Mouse (Mus musculus): ENCODE measurements at regions not wholly inside any gene's neighbourhood (a gene's known extent, or its start where the extent isn't known, plus 50 kb on each side); places are given as distances from the start of the nearest gene placed in this dataset.

DNA sequence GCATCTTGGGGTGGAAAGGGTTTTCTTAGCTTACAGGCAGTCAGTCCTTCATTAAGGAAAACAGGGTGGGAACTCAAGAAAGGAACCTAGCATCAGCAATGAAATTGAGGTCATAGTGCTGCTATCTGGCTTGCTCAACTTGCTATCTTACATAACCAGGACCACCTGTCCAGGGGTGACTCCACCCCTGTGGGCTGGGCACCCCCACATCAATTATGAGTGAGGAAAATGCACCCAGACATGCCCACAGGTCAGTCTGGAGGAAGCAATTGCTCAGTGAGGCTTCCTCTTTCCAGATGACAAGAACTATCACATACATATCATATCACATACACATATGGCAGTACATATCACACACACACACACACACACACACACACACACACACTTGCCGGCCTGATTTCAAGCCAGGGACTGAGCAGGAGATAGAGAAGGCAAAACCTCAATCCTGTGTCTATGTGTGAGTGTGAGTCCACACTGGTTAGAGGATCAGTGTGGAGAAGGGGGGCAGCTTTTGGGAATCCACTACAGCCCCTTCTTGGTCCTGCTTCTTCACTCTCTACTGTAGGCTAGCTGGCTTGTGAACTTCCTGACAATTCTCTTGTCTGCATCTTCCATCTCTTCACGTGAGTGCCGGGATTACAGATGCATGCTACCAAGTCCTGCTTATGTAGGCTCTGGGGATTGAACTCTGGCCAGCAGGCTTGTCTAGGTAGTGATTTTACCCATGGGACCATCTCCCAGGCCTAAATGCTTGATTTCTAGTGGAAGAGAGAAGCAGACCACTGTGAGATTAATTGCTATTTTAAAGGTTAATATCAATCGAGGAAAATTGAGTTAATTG is 96.4 kb upstream of the Pgrmc2 start:
- no peak for DNase-seq (ENCODE audit: extremely low spot score)

DNA sequence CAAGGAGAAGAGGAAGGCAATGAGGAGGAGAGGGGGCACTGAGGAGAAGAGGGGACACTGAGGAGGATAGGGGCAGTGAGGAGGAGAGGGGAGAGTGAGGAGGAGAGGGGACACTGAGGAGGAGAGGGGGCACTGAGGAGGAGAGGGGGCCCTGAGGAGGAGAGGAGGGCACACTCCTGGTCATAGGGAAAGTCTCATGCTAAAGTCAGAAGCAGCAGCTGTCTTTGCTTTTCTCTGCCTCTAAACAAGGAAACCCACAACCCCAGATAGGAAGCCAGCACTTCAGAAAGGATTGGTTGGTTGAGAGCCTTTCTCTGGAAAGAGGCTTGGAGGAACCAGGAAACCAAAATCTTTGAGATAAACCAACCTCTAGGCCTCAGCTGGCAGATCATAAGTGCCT is 94.3 kb upstream of the Pgrmc2 start:
- DNase-seq (ENCODE audit: extremely low spot score): no peak

DNA sequence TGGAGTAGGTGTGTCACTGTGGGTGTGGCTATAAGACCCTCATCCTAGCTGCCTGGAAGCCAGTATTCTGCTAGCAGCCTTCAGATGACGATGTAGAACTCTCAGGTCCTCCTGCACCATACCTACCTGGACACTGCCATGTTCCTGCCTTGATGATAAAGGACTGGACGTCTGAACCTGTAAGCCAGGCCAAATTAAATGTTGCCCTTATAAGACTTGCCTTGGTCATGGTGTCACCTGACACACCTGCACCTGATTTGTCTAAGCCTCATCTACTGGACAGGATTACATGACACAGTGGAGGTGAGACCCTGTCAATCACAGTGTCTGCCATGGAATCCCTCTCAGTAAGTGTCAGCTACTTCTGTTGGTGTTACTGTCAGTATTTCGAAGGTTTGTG is 92.5 kb upstream of the Pgrmc2 start:
- DNase-seq (ENCODE audit: extremely low spot score): no peak

DNA sequence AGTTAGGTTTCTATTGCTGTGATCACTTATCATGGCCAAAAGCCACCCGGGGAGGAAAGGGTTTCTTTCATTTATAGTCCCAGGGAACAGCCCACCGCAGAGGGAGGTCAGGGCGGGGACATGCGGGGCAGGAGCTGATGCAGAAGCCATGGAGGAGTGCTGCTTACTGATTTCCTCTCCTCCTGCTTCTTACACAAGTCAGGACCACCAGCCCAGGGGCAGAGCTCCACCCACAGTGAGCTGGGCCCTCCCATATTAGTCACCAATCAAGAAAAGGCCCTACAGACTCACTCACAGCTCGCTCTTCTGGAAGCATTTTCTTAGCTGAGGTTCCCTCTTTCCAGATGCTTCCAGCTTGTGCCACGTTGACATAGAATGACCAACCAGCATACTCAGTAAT is 90.7 kb upstream of the Pgrmc2 start:
- DNase-seq (ENCODE audit: extremely low spot score): no peak

DNA sequence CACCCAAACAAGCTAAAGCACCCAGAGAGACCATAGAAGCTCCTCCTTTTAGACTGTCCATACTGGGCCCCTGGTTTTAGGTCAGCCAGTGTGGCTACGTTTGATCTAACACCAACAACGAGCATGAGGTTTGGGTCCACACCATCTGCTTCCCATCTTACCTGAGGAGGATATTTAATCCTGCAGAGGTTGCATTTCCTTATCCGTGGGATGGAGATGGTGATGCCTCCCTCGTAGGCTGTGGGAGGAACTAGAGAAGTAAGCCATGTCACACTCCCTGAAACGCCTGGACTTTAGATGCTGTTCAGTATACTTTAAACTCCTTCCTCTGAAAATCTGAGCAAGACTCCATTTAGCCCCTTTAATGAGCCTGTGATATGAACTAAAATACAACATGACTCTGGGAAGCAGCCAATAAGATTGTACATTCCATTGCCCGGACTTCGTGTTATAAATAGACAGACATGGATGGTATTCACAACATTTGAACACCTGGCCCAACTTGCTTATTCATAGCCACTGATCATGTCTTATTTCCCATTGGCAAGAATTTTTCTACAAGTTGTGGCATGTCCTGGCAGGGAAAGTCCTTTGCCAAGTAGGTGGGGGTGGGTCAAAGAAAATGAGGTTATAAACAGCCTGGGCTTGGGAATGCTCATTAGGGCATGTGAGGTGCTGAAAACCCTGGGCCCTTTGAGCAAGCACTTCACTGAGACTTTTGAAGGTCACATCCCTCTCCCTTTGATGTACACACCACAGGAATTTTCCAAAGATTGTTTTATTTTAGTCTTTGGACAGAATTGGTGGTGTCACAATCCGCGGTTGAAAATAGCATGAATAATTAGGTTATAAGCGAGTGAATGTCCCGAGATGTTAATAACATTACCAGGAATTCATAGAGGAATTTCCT is 89.7 kb upstream of the Pgrmc2 start:
- no peak for DNase-seq (ENCODE audit: extremely low spot score)

DNA sequence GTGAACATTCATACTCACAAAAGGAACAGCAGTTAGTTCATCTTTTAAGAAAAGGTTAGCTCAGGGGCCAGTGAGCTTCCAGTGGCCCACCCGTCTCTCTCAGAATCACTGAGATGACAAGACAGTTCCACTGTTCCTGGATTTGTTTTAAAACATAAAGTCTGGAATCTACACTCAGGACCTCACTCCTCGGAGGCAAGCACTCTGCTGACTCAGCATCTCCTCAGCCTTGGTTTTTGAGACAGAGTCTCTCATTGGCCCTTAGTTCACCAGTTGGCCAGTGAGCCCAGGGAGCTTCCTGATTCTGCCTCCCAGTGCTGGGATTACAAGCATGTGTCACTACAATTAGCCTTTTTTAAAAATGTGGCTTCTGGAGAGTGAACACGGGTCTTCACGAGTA is 88.9 kb upstream of the Pgrmc2 start:
- DNase-seq (ENCODE audit: extremely low spot score): no peak

DNA sequence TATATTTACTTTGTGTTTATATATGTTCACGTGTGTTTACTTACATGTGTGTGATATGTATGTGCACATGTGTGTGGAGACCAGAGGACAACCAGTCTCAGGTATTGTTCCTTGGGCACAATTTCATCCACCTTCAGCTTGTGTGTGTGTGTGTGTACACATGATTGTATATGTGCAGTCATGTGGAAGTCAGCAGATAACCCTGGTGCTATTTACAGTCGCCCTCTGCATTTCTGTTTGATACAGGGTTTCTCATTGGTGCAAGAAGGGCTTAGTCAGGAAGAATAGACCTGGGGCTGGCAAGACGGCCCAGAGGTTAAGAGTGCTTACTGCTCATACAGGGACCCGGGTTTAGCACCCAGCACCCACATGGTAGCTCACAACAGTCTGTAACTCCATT is 88.5 kb upstream of the Pgrmc2 start:
- no peak for DNase-seq (ENCODE audit: extremely low spot score)

DNA sequence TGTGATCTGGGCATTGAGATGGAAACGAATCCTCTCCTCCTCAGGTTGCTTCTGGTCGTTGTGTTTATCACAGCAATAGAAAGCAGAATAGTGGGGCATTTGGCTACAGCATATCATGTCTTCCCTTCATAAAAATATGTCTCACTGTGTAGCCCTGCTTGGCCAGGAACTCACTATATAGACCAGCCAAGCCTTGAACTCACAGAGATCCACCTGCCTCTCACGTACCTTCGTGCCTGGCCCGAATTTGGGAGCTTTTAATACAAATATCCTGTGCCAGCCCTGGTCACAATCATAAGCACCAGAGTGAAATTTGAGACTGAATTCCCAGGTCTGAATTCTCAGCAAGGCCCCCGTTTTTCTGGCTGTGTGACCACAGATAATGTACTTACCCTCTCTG is 87.7 kb upstream of the Pgrmc2 start:
- DNase-seq (ENCODE audit: extremely low spot score): no peak

DNA sequence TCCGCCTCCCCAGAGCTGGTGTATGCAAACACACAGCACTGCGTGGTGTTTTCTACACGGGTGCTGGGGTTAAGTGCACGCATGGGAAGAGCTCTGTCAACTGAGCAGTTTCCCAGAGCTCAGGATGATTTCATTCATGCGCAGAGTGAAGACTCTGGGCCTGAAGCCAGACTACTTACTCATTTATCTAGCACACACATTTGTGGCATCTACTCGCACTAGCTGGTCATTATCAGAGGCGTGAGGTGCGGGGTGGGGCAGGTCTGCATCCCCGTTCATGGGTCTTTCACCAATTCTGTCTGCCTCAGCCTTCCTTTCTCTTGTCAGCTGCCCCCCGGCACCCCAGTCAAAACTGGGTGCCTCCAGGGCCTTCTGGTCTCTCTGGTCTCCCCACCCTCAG is 86.6 kb upstream of the Pgrmc2 start:
- DNase-seq (ENCODE audit: extremely low spot score): no peak

DNA sequence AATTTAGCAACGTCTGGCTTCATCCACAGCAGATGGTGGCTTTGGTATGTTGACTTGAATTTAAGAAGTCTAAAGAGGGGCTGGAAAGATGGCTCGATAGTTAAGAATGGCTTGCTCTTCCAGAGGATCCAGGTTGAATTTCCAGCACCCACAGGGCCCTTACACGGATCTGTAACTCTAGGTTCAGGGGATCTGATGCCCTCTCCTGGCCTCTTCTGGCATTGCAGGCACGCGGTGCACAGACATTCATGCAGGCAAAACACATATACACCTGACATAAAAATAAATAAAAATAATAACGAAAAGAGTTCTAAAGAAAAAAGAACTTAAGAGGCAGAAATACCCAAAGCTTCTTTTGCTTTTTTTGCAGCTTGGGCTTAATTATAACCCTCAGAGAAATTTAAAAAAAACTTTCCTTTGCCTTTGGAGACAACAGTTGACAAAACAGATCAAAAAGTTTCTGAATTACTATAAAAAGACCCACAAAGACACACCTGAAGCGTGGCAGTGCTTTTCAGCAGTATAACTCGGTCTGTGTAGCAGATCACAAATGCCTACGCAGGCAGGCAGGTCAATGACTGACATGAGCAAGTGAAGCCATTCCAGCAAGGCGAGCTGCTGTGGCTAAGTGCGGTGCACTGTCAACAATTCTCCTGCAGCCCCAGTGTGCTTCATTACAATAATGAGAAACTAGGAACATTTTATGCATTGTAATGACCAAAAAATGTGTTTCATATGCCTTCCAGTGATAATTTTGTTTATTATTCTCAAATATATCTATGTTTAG is 85.5 kb upstream of the Pgrmc2 start:
- DNase-seq (ENCODE audit: extremely low spot score): no peak

DNA sequence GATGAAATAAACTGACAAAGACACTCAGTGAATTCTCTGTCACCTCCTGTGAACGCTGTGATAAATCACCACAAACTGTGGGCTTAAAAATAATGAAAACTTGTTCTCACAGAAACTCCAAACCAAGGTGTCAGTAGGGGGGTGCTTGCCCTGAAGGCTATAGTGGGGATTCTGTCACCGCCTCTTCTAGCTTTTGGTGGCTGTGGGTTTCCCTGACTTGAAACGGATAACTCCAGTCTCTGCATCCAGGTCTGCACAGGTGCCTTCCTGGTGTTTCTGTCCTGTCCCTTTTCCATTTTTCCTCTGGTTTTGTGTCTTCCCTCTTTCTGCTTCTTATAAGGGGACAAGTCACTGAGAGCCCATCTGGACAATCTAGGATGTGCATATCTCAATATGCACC is 84.6 kb upstream of the Pgrmc2 start:
- no peak for DNase-seq (ENCODE audit: extremely low spot score)

DNA sequence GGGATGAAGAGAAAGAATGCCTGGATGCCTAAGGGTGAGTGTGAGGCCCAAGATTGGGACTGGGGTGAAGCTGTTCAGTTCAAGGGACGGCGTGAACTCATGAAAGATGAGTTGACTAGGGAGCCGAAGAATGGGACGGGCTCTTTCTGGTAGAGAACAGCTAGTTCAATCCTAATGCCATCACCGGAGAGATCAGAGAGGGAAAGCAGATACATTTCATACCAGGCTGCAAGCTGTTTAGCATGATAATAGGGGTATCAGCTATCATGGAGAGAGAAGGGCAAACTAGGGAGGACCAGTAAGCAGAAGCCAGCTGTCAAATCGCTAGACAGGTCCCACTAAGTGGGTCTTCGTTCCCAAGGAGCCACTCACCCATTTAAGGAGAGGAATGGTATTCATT is 81.9 kb upstream of the Pgrmc2 start:
- DNase-seq (ENCODE audit: extremely low spot score): no peak

DNA sequence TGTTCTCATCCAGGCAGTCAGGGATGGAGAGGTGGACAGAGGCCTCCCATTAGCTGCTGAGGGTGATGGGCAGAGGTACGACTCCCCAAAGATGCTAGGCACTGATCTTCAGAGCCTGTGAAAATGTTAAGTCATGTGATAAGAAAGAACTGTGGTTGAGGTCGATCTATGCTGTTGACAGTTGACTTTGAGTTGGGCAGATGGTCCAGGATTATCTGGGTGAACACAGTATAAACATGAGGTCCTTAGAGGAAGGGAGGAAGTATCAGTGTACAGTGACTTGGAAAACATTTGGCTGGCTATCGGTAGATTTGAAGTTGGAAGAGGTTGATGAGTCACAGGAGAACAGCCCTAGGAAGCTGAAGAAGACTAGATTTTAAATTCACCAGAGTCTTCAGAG is 80.9 kb upstream of the Pgrmc2 start:
- DNase-seq (ENCODE audit: extremely low spot score): no peak

DNA sequence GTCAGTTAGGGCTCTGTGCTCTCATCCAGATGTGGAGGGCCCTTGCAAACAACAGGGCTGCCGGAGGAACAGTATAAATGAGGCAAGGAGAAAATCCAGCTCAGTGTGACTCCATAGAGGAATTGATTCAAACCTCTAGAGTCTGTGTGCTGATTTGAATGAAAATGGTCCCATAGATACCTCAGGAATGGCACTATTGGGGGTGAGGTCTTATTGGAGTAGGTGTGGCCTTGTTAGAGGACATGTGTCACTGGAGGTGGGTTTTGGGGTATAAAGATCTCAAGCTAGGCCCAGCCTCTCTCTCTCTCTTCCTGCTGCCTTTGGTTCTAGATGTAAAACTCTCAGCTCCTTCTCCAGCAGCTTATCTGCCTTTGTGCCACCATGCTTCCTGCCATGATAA is 79.7 kb upstream of the Pgrmc2 start:
- no peak for DNase-seq (ENCODE audit: extremely low spot score)

DNA sequence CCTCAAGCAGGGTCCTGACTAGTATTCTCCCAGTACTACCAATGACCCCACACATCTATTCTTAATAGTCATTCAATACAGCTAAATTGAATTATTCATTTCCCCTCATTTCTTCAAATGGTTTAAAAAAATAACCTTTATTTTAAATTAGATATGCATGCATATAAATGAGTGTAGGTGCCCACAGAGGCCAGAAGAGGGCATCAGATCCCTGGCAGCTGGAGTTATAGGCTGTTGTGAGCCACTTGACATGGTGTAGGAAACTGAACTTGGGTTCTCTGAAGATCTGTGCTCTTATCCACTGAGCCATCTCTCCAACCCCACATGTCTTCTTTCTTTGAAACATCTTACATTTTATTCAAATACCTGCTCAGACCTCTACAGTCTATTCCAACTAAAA is 77.8 kb upstream of the Pgrmc2 start:
- no peak for DNase-seq (ENCODE audit: extremely low spot score)

DNA sequence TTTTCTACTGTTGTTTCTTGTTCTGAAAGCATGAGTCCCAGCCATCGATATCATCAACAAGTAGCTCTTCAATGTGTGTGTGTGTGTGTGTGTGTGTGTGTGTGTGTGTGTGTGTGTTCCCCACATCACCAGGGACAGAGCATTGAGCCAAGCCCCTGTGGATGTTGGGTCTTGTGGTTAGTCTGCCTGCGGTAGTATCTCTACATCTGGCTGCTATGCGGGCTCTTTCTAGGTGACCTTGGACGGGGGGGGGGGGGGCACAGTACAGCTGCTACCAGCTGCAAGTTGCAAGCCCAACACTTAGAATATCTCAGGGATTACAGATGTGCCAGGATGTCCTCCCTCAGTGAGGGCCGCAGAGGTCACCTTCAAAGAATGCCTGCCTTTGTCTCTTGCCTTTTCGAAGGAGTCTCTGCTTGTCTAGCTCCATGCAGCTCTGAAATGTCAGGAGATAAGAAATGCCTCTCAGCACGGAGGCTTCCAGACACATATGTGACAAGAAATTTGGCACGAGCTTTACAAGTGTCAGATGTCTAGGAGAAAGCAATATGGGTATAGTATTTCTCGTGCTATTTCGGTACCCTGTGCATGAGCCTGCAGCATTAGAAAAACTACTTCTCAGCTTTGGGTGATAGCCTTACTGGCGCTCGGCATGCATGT is 75.6 kb upstream of the Pgrmc2 start:
- no peak for DNase-seq (ENCODE audit: extremely low spot score)

DNA sequence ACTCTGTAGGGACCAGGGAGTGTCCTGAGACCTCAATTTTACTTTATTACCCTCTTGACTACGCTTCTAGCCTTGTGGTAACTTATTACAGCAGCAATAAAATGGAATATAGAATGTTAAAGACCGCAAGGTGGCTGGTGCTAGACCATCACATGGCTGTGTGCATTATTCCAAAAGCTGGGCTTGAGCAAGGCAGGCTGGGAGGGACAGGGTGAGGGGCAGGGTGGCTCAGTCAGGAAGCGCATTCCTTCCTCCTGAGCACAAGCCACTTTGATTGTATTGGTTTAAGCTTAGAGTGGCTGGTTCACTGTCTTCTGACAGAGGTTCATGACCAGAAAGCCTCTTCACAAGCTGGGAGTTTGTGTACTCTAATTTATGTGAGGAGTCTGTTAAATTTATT is 74.6 kb upstream of the Pgrmc2 start:
- DNase-seq (ENCODE audit: extremely low spot score): no peak

DNA sequence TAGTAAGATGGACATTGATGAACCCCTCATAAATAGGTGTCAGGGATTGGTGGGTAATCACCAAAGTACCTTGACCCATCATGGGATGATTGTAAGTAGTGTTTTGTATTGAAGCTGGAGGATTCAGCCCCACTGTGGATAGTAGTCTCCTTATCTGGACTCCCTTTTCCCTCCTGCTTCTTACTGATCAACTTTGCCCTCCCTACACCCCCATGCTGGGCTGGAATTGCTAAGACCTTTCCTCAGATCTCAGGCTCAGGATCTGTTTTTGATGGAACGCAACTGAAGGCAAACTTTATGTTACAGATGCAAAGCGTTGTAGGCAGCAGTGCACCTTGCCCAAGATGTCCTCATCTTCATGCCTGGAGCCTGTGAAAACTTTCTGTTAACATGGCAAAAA is 73.7 kb upstream of the Pgrmc2 start:
- DNase-seq (ENCODE audit: extremely low spot score): no peak

DNA sequence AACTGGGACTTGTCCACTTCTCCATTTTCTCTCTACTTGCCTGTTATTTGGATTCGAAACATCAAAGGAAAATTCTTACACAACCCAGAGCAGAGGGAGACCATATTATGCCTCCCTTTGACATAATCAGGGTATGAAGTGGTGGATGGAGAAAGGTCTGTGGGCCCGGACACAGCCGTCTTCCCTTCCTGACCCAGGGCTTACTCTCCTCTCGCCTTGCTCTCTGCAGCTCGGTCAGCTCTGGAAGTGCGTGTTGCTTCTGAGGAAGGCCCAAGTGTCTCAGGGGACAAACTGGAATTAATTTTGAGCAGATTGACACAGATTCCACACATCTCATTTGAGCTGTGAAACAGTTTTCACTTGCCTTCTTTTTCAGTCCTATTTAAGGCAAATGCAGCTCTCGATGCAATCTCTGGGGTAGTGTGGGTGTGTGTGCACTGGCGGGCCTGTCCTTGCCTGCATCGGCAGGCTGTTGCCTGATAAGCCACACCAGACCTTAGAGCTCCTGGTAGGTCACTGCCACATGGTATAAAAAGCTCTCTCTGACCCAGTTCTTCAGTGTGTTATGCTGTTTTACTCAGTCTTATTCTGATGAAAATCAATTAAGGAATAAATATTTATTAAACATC is 72.4 kb upstream of the Pgrmc2 start:
- DNase-seq (ENCODE audit: extremely low spot score): no peak

DNA sequence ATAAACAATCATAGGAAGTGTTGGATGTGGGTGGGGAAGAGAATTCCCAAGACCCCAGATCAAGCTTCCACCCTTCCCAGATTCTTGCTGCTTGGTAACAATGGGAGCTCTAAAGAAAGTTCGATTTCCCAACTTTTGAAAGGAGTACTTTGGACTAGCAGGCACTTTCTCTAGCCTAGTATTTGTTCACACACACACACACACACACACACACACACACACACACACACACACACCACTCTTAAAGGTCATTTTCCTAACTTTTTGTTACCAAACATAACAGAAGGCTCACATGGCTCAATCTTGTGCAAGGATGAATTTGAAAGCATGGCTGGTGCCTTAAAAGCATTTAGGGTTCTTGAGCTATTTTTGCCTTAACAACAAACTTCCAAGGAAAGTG is 71.6 kb upstream of the Pgrmc2 start:
- DNase-seq (ENCODE audit: extremely low spot score): no peak

DNA sequence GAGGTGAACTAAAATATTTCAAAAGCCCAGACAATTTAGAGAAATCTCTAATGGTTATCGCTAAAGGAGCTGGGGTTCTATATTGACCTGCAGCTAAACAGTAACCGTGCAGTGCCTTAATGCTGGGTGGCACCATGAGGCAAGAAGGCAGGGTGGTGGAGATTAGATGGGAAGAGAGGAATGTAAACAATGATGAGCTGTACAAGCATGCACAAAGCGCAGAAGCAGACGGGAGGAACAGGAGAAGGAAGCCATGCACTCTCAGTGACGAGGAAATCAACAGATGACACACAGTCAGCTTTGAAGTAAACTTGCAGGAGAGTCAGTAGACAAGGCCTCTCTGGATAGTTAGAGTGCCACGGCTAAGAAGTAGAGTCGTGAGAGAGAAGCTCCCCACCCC is 69.1 kb upstream of the Pgrmc2 start:
- DNase-seq (ENCODE audit: extremely low spot score): no peak

Measured in embryo, embryonic 9.5 days (tissue).